Mouse (Mus musculus) limb, embryonic 15.5 days (tissue): ENCODE measurements around the gene 4931428F04Rik. TPM values are rescaled to one million over a fixed set of nuclear protein-coding genes. Genes with fewer than 3 reads are reported as not detected.
A peak's percentile ranks its signal among the peaks of the same experiment; 100 is the strongest.
"Not testable (repeated sequence)": the region's sequence is repeated elsewhere in the genome, so short reads cannot be mapped to it uniquely, and the experiment has no call there.

Experiments used
- ATAC-seq: fragments of 200-750 bp; cut with Nextera tagmentation; 2 replicates; pipeline ENCODE4 v1.8.0; 2017; ENCODE audit warnings: low read depth, moderate TSS enrichment; ENCODE audit not compliant: insufficient number of reproducible peaks, low FRiP score, low TSS enrichment
- H3K27ac ChIP-seq: fragments of 300-500 bp; sonication (generic); 2 replicates; pipeline ENCODE4 v1.5.1; 2015; ENCODE audit warnings: moderate library complexity, mild to moderate bottlenecking, inconsistent platforms
- H3K27me3 ChIP-seq: fragments of 300-500 bp; sonication (generic); 2 replicates; pipeline ENCODE4 v1.6.1; 2015; ENCODE audit warnings: inconsistent platforms
- H3K36me3 ChIP-seq: fragments of 300-500 bp; sonication (generic); 2 replicates; pipeline ENCODE4 v1.6.1; 2015; ENCODE audit warnings: inconsistent platforms
- H3K4me1 ChIP-seq: fragments of 300-500 bp; sonication (generic); 2 replicates; pipeline ENCODE4 v1.6.1; 2015; ENCODE audit warnings: inconsistent platforms
- H3K4me2 ChIP-seq: fragments of 300-500 bp; sonication (generic); 2 replicates; pipeline ENCODE4 v1.6.1; 2015; ENCODE audit warnings: mild to moderate bottlenecking, inconsistent platforms
- H3K4me3 ChIP-seq: fragments of 300-500 bp; sonication (generic); 2 replicates; pipeline ENCODE4 v1.5.1; 2015; ENCODE audit warnings: mild to moderate bottlenecking, inconsistent platforms
- H3K9ac ChIP-seq: fragments of 300-500 bp; sonication (generic); 2 replicates; pipeline ENCODE4 v1.6.1; 2015; ENCODE audit warnings: inconsistent platforms
- H3K9me3 ChIP-seq: fragments of 300-500 bp; sonication (generic); 2 replicates; pipeline ENCODE4 v1.6.1; 2016; ENCODE audit warnings: inconsistent platforms
- WGBS: fragments of 180-500 bp; shearing (Covaris S2); methylation state at CpG from one replicate; pipeline ENCODE4 v1.1.7; 2015; 5-methylcytosine and 5-hydroxymethylcytosine counted together
- polyA plus RNA-seq: library from polyadenylated mRNA; unstranded; fragments of >200 nt; fragmentation: Nextera tagmentation; extraction: Ambion mirVana; gene quantifications from 2 replicates; pipeline ENCODE4 v1.2.1, GENCODE M21; 2015

Gene 4931428F04Rik
- polyA plus RNA-seq, 1 experiment from 2014 or later: 11.1 TPM

DNA sequence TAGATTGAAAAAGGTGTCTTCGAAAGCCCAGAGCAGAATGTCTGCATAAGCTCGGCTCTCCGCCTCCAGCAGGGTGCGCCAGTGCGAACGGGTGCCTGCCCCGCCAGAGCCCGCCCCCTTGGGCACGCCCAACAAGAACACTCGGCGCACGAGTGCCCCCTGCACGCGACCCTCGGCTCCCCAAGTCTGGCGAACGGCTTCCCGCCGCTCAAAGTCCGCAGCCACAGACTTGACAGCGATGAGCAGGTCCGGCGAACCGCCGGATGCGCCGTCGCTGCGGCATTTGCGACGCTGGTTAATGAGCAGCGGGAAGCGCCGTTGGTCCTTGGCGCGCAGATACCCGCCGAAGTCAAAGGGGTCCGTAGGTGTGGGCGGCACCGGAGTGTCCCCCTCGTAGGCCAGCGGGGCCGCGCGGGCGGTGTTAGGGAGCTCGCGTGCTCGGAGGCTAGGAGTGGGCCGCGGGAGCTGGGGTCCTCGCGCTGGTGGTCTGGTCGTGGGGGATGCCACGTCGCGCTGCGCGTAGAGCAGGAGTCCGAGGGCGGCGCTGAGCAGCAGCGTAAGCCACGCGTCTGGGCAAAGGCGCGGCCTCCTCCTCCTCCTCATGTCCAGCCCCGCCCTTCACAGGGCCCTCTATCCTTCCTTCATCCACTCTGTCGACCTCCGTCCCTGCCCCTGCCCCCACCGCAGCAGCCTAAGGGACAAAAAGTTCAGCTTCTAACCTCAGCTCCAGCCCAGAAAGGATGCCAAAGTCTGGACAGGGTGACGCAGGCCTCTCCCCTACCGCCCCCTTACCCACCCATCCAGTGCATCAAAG lies 35.3 kb downstream of the 4931428F04Rik start:
- H3K4me2 ChIP-seq: peak overlapping the region; percentile 75
- peak overlapping the region; percentile 64 for H3K9ac ChIP-seq
- peak overlapping the region; percentile 72 for H3K4me3 ChIP-seq
- no peaks in the 10 kb centered on the region for H3K9me3 ChIP-seq
- peak overlapping the region; percentile 97 for H3K27ac ChIP-seq
- peaks cover 30% of the 10 kb centered on the region for H3K27me3 ChIP-seq
- peak; percentile 87 for ATAC-seq
- under 1% methylated on average over 73 of the region's 74 CpGs for WGBS
- H3K36me3 ChIP-seq: peaks cover 40% of the 10 kb centered on the region
- peaks cover 33% of the 10 kb centered on the region for H3K4me1 ChIP-seq

DNA sequence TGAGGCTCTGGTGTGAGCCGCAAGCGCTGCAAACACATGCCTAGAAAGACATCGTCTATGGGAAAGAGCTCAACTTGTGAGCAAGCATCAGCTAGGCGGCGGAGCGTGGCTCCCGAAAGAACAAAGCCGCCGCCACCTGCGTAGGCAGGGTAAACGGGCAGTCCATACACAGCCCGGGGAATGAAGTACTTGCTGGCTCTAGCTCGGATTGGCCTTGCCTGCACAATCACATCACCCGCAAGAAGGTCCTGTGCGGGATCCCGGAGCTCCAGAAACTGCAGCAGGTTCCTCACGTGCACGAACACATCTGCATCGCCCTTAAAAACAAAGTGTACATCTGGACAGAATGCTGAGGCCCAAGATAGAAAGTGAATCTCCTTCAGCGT lies 35.9 kb downstream of the 4931428F04Rik start:
- Histone ChIP-seq H3K27ac (peak overlapping the region; percentile 97; the same call in 1 of the 2 replicates), H3K27me3 (peaks cover 24% of the 10 kb centered on the region), H3K9ac (peak overlapping the region; percentile 18; the same call in 1 of the 2 replicates), H3K9me3 (no peaks in the 10 kb centered on the region), H3K4me1 (peaks cover 27% of the 10 kb centered on the region), H3K4me2 (peak overlapping the region; percentile 75), H3K36me3 (peaks cover 46% of the 10 kb centered on the region), H3K4me3 (peak overlapping the region; percentile 72)
- 30% methylated on average over 20 of the region's 20 CpGs for WGBS
- no peak for ATAC-seq

DNA sequence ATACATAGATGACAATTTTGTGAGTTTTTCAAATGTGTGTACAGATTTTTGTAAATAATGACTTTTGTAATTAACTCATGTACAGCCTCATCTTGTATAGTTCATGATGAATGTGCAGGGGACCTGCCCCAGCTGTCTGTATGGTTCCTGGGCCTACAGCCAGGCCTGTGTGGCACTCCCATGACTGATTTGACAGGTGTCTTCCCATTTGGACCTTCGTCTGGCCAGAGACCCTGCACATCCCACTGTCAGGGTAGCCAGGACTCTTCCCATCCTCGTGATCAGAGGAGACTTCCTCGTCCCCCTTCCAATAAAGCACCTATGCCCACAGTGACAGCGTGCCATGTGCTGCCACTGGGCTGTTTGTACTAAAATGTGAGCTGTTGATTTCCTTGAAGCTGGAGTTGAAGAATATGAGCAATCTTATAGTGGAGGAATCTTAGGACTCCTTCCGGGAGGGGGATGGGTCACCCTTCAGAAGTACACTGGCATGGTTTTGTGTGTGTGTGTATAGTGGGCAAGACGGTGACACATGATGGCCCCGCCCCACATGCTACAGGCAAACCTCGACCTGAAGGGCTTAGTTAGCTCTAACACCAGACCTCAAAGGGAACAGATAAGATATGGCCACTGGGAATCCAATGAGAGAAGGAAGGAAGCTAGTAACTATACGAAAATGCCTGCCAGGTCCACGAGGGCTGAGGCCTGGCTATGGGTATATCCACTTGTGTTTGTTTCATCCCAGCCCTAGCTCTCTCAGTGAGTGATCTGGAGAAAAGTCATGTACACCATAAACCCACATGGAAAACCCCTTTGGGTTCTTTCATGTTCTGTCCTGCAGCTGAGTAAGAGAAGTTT lies 36.8 kb downstream of the 4931428F04Rik start:
- H3K9ac ChIP-seq: no peak overlapping the region
- no peak overlapping the region for H3K27ac ChIP-seq
- peaks cover 25% of the 10 kb centered on the region for H3K4me1 ChIP-seq
- 82% methylated on average over 10 of the region's 10 CpGs for WGBS
- H3K36me3 ChIP-seq: peaks cover 55% of the 10 kb centered on the region
- H3K27me3 ChIP-seq: peaks cover 15% of the 10 kb centered on the region
- ATAC-seq: no peak
- H3K4me2 ChIP-seq: peak overlapping the region; percentile 75
- no peaks in the 10 kb centered on the region for H3K9me3 ChIP-seq
- peak overlapping the region; percentile 72; the same call in 1 of the 2 replicates for H3K4me3 ChIP-seq

DNA sequence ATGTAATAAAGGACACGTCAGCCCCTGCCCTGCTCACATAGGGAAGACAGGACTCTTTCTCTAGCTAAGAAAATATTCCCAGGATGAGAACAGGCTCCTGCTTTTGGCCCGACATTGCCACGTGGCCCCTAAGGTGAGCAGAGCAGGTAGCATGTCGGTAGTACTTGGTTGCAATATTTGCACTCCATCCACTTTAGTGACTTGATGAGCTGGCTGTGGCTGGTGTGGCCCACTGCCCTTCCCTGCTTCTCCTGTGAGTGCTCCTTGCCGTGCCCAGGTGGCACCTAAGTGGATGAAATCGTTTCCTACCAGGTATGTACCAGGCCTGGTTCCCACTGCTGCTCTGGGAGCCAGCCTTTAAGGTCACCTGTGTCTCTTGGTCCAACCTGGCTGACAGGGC lies 37.7 kb downstream of the 4931428F04Rik start:
- 87% methylated on average over 6 of the region's 6 CpGs for WGBS
- peaks cover 64% of the 10 kb centered on the region for H3K36me3 ChIP-seq
- ATAC-seq: no peak

DNA sequence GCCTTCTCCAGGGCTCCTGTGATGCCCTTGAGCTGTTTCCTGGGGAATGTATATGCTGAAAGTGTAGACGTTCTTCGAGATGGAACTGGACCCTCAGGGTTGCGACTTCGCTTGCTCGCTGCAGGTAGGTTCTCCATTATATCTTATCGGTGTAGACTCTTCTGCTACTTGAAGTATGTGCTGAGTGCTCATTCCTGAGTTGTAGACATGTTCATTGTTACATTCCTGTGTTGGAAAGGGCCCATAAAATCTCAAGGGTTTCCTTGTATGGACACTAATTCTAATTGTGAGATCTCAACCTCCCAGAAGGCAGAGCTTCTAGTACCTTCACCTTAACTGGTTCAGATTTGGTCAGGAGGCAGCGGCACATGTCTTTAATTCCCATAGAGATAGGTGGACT lies 48.6 kb downstream of the 4931428F04Rik start:
- Histone ChIP-seq H3K27ac (no peak overlapping the region), H3K4me3 (no peak overlapping the region), H3K4me2 (no peak overlapping the region), H3K9ac (no peak overlapping the region), H3K36me3 (peaks cover 46% of the 10 kb centered on the region), H3K9me3 (no peaks in the 10 kb centered on the region), H3K4me1 (no peaks in the 10 kb centered on the region), H3K27me3 (no peaks in the 10 kb centered on the region)
- ATAC-seq: no peak
- WGBS: 97% methylated on average over 7 of the region's 7 CpGs

More for the DNA sequence above, 37.7 kb downstream of the 4931428F04Rik start:
- Histone ChIP-seq H3K4me2 (no peak overlapping the region), H3K4me1 (peaks cover 25% of the 10 kb centered on the region), H3K9ac (no peak overlapping the region), H3K4me3 (no peak overlapping the region), H3K9me3 (no peaks in the 10 kb centered on the region), H3K27me3 (0 out of 2 replicates have a peak, but pooled peaks cover 9% of the 10 kb centered on the region), H3K27ac (no peak overlapping the region)

DNA sequence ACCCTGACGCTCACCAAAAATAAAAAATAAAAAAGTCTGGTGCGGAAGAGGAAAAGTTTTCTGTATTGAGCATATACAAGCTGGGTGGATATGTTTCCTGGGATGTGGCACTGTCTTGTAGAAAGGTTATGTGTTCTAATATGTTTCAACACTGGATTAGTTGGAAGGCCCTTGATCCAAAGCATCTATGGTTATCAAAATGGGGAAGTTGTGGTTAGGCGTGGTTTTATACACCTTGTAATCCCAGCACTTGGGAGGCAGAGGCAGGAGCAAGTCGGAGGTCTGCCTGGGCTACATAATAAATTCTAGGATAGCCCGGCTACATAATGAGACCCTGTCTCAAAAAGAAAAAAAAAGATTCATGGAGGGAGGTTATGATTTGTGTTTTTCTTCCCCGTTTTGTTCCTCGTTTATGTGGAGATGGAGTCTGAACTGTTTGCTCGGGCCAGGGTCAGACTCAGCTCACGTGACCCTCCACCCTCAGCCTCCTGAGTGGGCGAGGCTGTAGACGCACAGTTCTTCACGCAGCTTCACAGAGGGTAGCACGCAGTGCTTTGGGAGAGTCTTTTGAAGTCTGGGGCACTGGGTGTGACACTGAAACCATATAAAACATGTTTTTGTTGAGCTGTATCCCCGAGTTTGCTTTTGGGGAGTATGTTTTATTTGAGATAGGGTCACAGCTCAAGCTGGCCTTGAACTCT lies 52.1 kb downstream of the 4931428F04Rik start:
- Histone ChIP-seq H3K27me3 (no peaks in the 10 kb centered on the region), H3K4me1 (no peaks in the 10 kb centered on the region), H3K27ac (no peak overlapping the region), H3K4me2 (no peak overlapping the region), H3K36me3 (peaks cover 59% of the 10 kb centered on the region), H3K9ac (no peak overlapping the region), H3K9me3 (no peaks in the 10 kb centered on the region), H3K4me3 (no peak overlapping the region)
- 88% methylated on average over 14 of the region's 14 CpGs for WGBS
- no peak for ATAC-seq

DNA sequence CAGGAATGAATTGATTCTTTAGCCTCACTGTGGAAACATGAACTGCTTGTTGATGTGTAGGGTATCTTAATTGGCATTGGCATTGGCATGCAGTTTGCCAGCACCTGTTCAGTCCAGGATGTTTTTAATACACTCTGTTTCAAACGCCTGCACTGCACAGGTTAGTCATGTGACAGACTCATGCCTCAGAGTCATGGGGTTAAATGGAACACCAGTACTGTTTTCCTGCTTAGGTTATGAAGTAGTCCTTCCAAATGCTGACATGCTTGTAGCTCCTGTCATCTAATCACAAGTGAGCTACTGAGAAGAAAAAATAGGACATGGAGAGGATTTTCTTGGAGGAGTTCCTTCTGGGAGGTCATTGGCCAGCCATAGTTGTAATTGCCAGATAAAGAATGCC lies 54.5 kb downstream of the 4931428F04Rik start:
- no peak for ATAC-seq
- H3K27ac ChIP-seq: no peak overlapping the region
- no peak overlapping the region for H3K9ac ChIP-seq
- no peak overlapping the region for H3K4me3 ChIP-seq
- H3K27me3 ChIP-seq: no peaks in the 10 kb centered on the region
- H3K4me2 ChIP-seq: no peak overlapping the region
- H3K36me3 ChIP-seq: peaks cover 45% of the 10 kb centered on the region
- no peaks in the 10 kb centered on the region for H3K9me3 ChIP-seq
- WGBS: 70% methylated on average over 1 of the region's 1 CpGs
- no peaks in the 10 kb centered on the region for H3K4me1 ChIP-seq

DNA sequence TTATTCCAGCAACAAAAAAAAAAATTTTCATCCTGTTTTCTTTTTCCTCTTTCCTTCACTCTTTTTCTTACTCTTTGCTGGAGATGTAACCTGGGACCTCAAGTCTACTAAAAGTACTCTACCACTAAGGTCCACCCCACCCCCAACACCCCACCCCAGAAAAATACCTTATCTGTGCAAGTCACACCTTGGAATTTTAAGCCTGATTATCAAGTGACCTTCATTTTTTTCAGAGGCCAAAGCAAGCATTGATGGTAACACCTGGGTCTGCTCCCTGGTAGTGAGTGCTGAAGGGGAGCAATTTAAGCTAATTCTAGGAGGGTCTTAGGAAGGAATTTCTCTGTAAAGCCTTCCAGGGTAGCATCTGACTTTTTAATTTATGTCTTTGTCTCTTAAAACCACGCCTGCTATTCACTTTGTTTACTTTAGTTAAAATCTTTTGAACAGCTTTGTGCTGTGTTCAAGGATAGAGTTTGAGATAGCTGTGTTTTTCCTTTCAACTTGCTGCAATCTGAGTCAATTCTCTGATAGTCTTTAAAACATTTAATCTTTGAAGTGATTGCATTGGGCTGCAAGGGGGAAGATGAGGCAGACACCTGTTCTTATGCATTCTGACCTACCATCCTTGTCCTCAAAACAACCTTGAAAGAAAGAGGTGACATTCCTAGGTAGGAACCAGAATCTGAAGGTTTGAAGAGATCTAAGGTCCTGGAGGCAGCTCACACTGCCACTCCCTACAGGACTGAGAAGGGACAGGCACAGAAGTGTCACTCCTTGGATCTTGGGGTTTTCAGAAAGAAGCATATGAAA lies 56.3 kb downstream of the 4931428F04Rik start:
- H3K27ac ChIP-seq: no peak overlapping the region
- H3K9me3 ChIP-seq: no peaks in the 10 kb centered on the region
- no peak overlapping the region for H3K4me3 ChIP-seq
- H3K4me2 ChIP-seq: no peak overlapping the region
- H3K4me1 ChIP-seq: no peaks in the 10 kb centered on the region
- no peak for ATAC-seq
- no peaks in the 10 kb centered on the region for H3K27me3 ChIP-seq
- WGBS: 56% methylated on average over 1 of the region's 1 CpGs
- peaks cover 28% of the 10 kb centered on the region for H3K36me3 ChIP-seq
- H3K9ac ChIP-seq: no peak overlapping the region

DNA sequence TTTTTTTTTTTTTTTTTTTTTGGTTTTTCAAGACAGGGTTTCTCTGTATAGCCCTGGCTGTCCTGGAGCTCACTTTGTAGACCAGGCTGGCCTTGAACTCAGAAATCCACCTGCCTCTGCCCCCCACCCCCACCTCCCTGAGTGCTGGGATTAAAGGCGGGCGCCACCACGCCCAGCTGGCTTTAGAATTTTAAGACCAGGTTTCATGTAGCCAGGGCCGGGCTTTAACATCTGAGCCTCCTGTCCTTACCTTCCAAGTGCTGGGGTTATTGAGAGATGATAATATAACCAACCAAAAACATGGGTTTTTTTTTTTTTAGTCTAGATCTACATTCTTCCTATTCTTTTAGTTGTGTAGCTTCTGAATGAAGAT lies 57.4 kb downstream of the 4931428F04Rik start:
- not testable (repeated sequence) for H3K4me3 ChIP-seq, H3K4me2 ChIP-seq, H3K4me1 ChIP-seq, H3K27me3 ChIP-seq, H3K9me3 ChIP-seq, H3K9ac ChIP-seq, H3K27ac ChIP-seq, ATAC-seq
- 87% methylated on average over 4 of the region's 4 CpGs for WGBS
- H3K36me3 ChIP-seq: peaks cover 25% of the 10 kb centered on the region

DNA sequence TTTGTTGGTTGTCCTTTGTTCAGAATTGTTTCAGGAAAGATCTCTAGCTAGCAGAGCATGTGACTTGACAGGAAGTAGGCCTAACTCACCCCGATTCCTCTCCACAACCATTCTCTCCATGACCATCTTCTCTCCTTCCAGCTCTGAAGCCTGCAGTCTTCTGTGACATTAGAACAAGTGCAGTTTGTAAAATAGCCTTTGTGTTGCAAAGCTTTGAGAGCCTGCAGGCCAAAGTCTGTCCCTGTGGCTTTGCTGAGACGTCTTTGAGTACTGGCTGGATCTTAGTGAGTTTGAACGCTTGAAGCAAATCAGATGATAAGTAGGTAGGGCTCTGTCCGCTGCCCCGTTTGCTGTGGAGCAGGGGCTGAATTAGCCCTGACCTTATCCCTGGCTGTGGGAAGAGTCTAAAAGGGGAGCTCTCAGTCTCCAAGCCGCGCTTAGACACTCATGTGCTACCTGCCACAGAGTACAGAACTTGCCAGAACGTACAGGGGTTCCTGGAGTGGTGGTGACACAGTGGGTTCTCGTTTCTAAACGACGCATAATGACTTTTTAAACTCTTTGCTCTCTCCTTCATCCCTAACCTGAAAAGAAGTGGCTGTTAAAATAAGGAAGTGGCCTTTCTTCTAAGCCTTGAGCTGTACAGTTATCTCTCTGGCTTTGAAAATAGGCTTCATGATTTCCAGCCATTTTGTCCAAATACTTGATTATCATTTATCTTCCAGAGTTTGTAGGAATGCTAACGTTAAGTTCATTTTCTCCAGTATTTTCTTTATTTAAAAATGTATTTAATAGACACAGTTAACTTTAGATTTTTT lies 58.0 kb downstream of the 4931428F04Rik start:
- Histone ChIP-seq H3K9me3 (no peaks in the 10 kb centered on the region), H3K9ac (no peak overlapping the region), H3K4me1 (no peaks in the 10 kb centered on the region), H3K36me3 (peaks cover 25% of the 10 kb centered on the region), H3K4me2 (no peak overlapping the region), H3K27ac (no peak overlapping the region), H3K27me3 (no peaks in the 10 kb centered on the region), H3K4me3 (no peak overlapping the region)
- 88% methylated on average over 12 of the region's 12 CpGs for whole genome bisulfite sequencing
- ATAC-seq: no peak
